Mouse (Mus musculus) E14TG2a.4 (cell line): Measurements from ENCODE around the gene Chrm4.

Experiments
- H3K27me3 ChIP-seq: 2 replicates; pipeline ENCODE4 v1.6.1; 2014; ENCODE audit warnings: low read length, control low read depth; ENCODE audit not compliant: insufficient read depth
- H3K36me3 ChIP-seq: 2 replicates; pipeline ENCODE4 v1.6.1; 2014; ENCODE audit warnings: low read length, control low read depth; ENCODE audit not compliant: insufficient read depth
- H3K4me1 ChIP-seq: replicated peaks from 2 replicates; pipeline ENCODE4 v1.6.1; 2014; ENCODE audit warnings: low read depth, low read length, control low read depth
- H3K4me3 ChIP-seq: replicated peaks from 2 replicates; pipeline ENCODE4 v1.5.1; 2014; ENCODE audit warnings: mild to moderate bottlenecking, low read length
- H3K9me3 ChIP-seq: 2 replicates; pipeline ENCODE4 v1.6.1; 2014; ENCODE audit warnings: low read length, control low read depth
- CTCF ChIP-seq: conservative IDR thresholded peaks from 2 replicates; pipeline ENCODE4 v1.5.1; 2014; ENCODE audit warnings: low read length
- NANOG ChIP-seq: IDR thresholded peaks from 2 replicates; pipeline ENCODE4 v1.6.1; 2014; ENCODE audit warnings: borderline replicate concordance, low read length, mixed read lengths
- POU5F1 ChIP-seq: IDR thresholded peaks from 2 replicates; pipeline ENCODE4 v1.6.1; 2014; ENCODE audit warnings: low read length, borderline replicate concordance

Gene Chrm4

DNA sequence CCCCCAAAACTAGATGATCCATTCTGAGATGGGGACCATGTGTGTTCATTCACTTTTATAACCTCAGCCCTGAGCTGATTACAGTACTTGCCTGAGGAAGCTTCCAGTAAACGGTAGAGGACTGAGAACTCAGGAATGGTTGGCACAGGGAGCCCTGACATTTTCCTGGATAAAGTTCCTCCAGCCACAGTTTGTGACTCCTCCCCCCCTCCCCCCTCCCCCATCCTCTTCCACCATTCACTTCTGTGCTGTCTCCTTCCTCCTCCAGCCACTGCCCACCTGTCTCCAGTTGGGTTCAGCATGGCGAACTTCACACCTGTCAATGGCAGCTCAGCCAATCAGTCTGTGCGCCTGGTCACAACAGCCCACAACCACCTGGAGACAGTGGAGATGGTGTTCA, at the start of gene Chrm4:
Chrm4 (plus strand) TSS at position 301 of the 400 bp plus-strand sequence.
- no peak for TF ChIP-seq CTCF
- TF ChIP-seq POU5F1: no peak
- no peak for TF ChIP-seq NANOG
- Histone ChIP-seq H3K4me1 (peaks cover 89% of the 10 kb centered on the region), H3K27me3 (peaks cover 71% of the 10 kb centered on the region), H3K9me3 (no peaks in the 10 kb centered on the region), H3K36me3 (no peaks in the 10 kb centered on the region), H3K4me3 (peak within 1 kb of the TSS; percentile 74)

DNA sequence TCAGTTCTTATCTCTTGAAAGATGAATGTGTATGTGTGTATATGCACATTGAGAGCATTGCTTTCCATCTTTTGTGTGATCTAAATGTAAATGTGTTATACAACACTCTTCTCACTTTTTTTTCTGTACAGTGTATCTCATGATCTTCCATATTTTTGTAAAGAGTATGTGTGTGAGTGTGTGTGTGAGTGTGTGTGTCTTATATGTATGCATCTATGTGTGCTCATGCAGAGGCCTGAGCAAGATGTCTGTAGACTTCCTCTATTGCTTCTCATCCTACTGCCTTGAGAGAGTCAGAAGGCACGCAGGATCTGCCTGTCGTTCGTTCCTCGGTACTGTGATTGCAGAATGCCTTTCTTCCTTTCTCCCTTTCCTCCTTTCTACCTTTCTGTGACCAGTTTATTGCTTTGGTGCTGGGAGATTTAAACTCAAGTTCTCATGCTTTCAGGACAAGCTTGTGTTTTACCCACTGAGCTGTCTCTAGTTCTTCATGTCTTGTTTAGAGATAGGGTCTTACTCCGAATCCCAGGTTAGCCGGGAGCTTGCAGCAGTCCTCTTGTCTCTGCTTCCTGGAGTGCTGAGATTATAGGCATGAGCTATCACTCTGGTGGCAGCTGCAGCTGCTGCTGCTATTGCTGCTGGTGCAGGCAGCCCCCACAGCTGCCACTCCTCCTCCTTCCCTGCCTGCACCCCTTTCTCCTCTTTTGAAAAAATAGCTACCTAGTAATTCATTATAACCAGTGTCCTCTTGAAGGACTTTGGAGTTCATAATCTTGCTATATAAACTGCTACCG, 48.5 kb upstream of the Chrm4 start:
- TF ChIP-seq NANOG: no peak
- TF ChIP-seq POU5F1: no peak
- no peak for TF ChIP-seq CTCF
- H3K4me1 ChIP-seq: no peaks in the 10 kb centered on the region
- peaks cover 24% of the 10 kb centered on the region for H3K36me3 ChIP-seq
- H3K9me3 ChIP-seq: no peaks in the 10 kb centered on the region
- no peaks in the 10 kb centered on the region for H3K27me3 ChIP-seq
- no peak overlapping the region for H3K4me3 ChIP-seq

- Histone ChIP-seq H3K9me3 (no peaks in the 10 kb centered on the region), H3K4me3 (no peak overlapping the region), H3K27me3 (no peaks in the 10 kb centered on the region), H3K36me3 (peaks cover 36% of the 10 kb centered on the region), H3K4me1 (no peaks in the 10 kb centered on the region)
- TF ChIP-seq POU5F1: no peak
These were observed 43.1 kb upstream of the Chrm4 start for GRCm38 (mm10) chr2:91883961-91884360.

DNA sequence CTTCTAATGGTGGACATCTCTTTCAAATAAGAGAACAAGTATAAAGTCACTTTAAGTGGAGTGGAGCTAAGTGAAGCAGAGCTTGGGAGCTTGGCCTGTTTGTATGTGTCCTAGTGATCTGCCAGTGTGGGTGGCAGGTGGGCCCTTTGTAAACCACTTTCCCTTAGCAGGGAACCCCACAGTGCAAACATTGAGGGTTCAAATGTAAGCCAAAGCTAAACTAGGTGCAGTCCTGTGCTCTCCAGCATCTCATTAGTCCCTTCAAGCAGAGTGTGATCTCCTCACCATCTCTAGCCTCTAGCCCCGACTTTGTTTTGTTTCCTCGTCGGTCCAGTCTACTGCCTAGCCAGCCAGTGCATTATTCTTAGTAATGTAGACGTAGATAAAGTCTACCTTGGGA, 42.4 kb upstream of the Chrm4 start:
- H3K4me3 ChIP-seq: no peak overlapping the region
- H3K36me3 ChIP-seq: peaks cover 40% of the 10 kb centered on the region
- no peaks in the 10 kb centered on the region for H3K4me1 ChIP-seq
- H3K9me3 ChIP-seq: no peaks in the 10 kb centered on the region
- TF ChIP-seq POU5F1: no peak
- no peak for TF ChIP-seq NANOG
- no peak for TF ChIP-seq CTCF
- H3K27me3 ChIP-seq: no peaks in the 10 kb centered on the region

GRCm38 (mm10) chr2:91894716-91895115, 32.3 kb upstream of the Chrm4 start:
- TF ChIP-seq POU5F1 (no peak), CTCF (no peak), NANOG (no peak)
- no peaks in the 10 kb centered on the region for H3K27me3 ChIP-seq
- peaks cover 17% of the 10 kb centered on the region for H3K4me1 ChIP-seq
- H3K9me3 ChIP-seq: no peaks in the 10 kb centered on the region
- no peak overlapping the region for H3K4me3 ChIP-seq
- H3K36me3 ChIP-seq: peaks cover 54% of the 10 kb centered on the region

DNA sequence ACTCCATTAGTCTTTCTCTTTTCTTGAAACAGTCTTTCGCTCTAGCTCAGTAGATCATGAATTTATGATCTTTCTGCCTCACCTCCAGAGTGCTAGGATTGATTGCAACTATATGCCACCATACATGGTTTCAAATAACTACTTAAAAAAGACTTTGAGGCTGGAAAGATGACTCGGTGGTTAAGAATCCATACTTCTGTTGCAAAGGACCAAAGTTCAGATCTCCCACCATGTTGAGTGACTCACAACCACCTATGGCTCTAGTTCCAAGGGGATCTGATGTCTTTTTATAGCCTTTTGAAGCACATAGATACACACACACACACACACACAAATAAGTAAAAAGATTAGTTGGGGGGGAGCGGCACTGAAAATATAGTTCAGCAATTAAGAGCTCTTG, 31.6 kb upstream of the Chrm4 start:
- TF ChIP-seq NANOG: no peak
- no peak for TF ChIP-seq POU5F1
- no peak for TF ChIP-seq CTCF
- Histone ChIP-seq H3K4me1 (peaks cover 17% of the 10 kb centered on the region), H3K9me3 (no peaks in the 10 kb centered on the region), H3K4me3 (no peak overlapping the region), H3K36me3 (peaks cover 59% of the 10 kb centered on the region), H3K27me3 (no peaks in the 10 kb centered on the region)

DNA sequence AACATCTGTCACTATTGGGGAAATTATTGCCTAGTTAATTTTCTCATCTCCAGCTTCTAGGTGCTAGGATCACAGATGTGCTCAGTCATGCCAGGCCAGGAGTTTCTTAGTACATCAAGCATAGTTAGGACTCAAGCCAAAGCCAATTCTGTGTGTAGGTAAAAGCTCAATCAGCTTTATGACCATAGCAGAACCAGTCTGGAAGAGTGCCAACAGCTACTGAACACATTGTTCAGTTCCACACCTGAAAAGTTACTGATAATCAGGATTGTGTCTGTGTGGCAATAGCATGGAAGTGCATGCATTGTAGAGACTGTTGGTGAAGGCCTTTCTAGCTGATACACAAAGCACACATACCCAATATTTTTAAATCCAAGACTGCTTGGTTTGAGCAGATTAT, 29.1 kb upstream of the Chrm4 start:
- H3K4me1 ChIP-seq: peaks cover 19% of the 10 kb centered on the region
- no peak for TF ChIP-seq CTCF
- TF ChIP-seq NANOG: no peak
- no peak for TF ChIP-seq POU5F1
- no peak overlapping the region for H3K4me3 ChIP-seq
- peaks cover 61% of the 10 kb centered on the region for H3K36me3 ChIP-seq
- H3K9me3 ChIP-seq: no peaks in the 10 kb centered on the region
- no peaks in the 10 kb centered on the region for H3K27me3 ChIP-seq

- Histone ChIP-seq H3K4me3 (no peak overlapping the region), H3K36me3 (peaks cover 57% of the 10 kb centered on the region), H3K9me3 (no peaks in the 10 kb centered on the region), H3K27me3 (no peaks in the 10 kb centered on the region), H3K4me1 (peaks cover 20% of the 10 kb centered on the region)
- no peak for TF ChIP-seq NANOG
- TF ChIP-seq CTCF: no peak
- TF ChIP-seq POU5F1: no peak
These were observed 27.9 kb upstream of the Chrm4 start for GRCm38 (mm10) chr2:91899141-91899540.

GRCm38 (mm10) chr2:91900431-91900830, 26.6 kb upstream of the Chrm4 start:
- Histone ChIP-seq H3K36me3 (peaks cover 60% of the 10 kb centered on the region), H3K9me3 (no peaks in the 10 kb centered on the region), H3K27me3 (no peaks in the 10 kb centered on the region), H3K4me1 (peaks cover 25% of the 10 kb centered on the region), H3K4me3 (no peak overlapping the region)
- no peak for TF ChIP-seq CTCF
- TF ChIP-seq POU5F1: no peak
- no peak for TF ChIP-seq NANOG
